Mouse (Mus musculus) lung, adult 2 months (tissue): ENCODE results near the gene Taar8b. TPM values are rescaled to one million over a fixed set of nuclear protein-coding genes. Genes with fewer than 3 reads are reported as not detected.
"Not testable (repeated sequence)": the region's sequence is repeated elsewhere in the genome, so short reads cannot be mapped to it uniquely, and the experiment has no call there.

Experiments used
- DNase-seq: peaks from one replicate; pipeline ENCODE4 v3.0.0; 2022
- H3K4me1 ChIP-seq: fragments of 200-500 bp; 2 replicates; pipeline ENCODE4 v1.6.1; 2011; ENCODE audit warnings: low read length; ENCODE audit not compliant: control insufficient read depth, insufficient read depth
- H3K4me3 ChIP-seq: fragments of 200-500 bp; replicated peaks from 2 replicates; pipeline ENCODE3; 2011; ENCODE audit warnings: low read depth, mild to moderate bottlenecking, control low read depth, low read length; ENCODE audit errors: extremely low read depth
- CTCF ChIP-seq: fragments of 200-500 bp; IDR thresholded peaks from 2 replicates; pipeline ENCODE4 v1.5.1; 2011; ENCODE audit warnings: mild to moderate bottlenecking, low read length, control low read depth; ENCODE audit not compliant: insufficient read depth
- POLR2A ChIP-seq: fragments of 200-500 bp; IDR thresholded peaks from 2 replicates; pipeline ENCODE4 v1.6.1; 2011; ENCODE audit warnings: low read depth, mild to moderate bottlenecking, control low read depth, low read length, borderline replicate concordance; ENCODE audit errors: extremely low read depth
- WGBS: fragments of 180-500 bp; shearing (Covaris S2); methylation state at CpG from one replicate; pipeline ENCODE4 v1.1.7; 2018; 5-methylcytosine and 5-hydroxymethylcytosine counted together
- polyA plus RNA-seq: library from polyadenylated mRNA; depleted of rRNA; stranded (reverse); fragments of >200 nt; gene quantifications from 2 replicates; pipeline ENCODE4 v1.2.3, GENCODE M21; 2012; rRNA removed

Taar8b gene
- polyA plus RNA-seq = not detected in 2 replicates

GRCm38 (mm10) chr10:24092194-24092593 is at the start of gene Taar8b:
TSS of gene Taar8b (minus strand) at chr10:24092294.
- Histone ChIP-seq H3K4me3 (no peak within 1 kb of the TSS), H3K4me1 (no peaks in the 10 kb centered on the region; the same call in 1 of the 2 replicates)
- DNase-seq = no peak
- WGBS = 59% methylated on average over 2 of the region's 2 CpGs
- TF ChIP-seq CTCF (no peak), POLR2A (no peak)

GRCm38 (mm10) chr10:24138623-24139261 is 46.6 kb upstream of the Taar8b start:
- no peak overlapping the region for H3K4me3 ChIP-seq
- WGBS = 49% methylated on average over 2 of the region's 2 CpGs
- no peak for TF ChIP-seq CTCF
- TF ChIP-seq POLR2A = no peak
- H3K4me1 ChIP-seq = no peaks in the 10 kb centered on the region; the same call in 1 of the 2 replicates
- no peak for DNase-seq

- no peaks in the 10 kb centered on the region; the same call in none of the 2 replicates for H3K4me1 ChIP-seq
- TF ChIP-seq CTCF (no peak), POLR2A (no peak)
- no peak for DNase-seq
- H3K4me3 ChIP-seq = no peak overlapping the region
- WGBS = 39% methylated on average over 7 of the region's 7 CpGs
These were observed 42.1 kb upstream of the Taar8b start for GRCm38 (mm10) chr10:24134071-24134645.

GRCm38 (mm10) chr10:24133132-24133531 is 41.0 kb upstream of the Taar8b start:
- Histone ChIP-seq H3K4me3 (no peak overlapping the region), H3K4me1 (no peaks in the 10 kb centered on the region; the same call in none of the 2 replicates)
- 14% methylated on average over 2 of the region's 2 CpGs for WGBS
- no peak for DNase-seq
- TF ChIP-seq POLR2A (no peak), CTCF (no peak)

GRCm38 (mm10) chr10:24132273-24132672 is 40.2 kb upstream of the Taar8b start:
- H3K4me1 ChIP-seq = no peaks in the 10 kb centered on the region; the same call in none of the 2 replicates
- TF ChIP-seq POLR2A (0 out of 2 replicates have a peak, but pooled peaks have one; percentile 20), CTCF (no peak)
- H3K4me3 ChIP-seq = no peak overlapping the region
- DNase-seq = peak; percentile 37
- 21% methylated on average over 5 of the region's 5 CpGs for WGBS

GRCm38 (mm10) chr10:24131451-24132262 is 39.6 kb upstream of the Taar8b start:
- 16% methylated on average over 9 of the region's 9 CpGs for WGBS
- H3K4me1 ChIP-seq = no peaks in the 10 kb centered on the region; the same call in none of the 2 replicates
- peak overlapping the region; percentile 16 for H3K4me3 ChIP-seq
- TF ChIP-seq CTCF = peak; percentile 48; the same call in 1 of the 2 replicates
- no peak for TF ChIP-seq POLR2A
- DNase-seq = no peak

- no peaks in the 10 kb centered on the region for H3K4me1 ChIP-seq
- no peak overlapping the region for H3K4me3 ChIP-seq
- TF ChIP-seq CTCF = peak; percentile 3; the same call in 1 of the 2 replicates
- TF ChIP-seq POLR2A = no peak
- DNase-seq = no peak
- 39% methylated on average over 6 of the region's 6 CpGs for WGBS
These were observed 19.2 kb upstream of the Taar8b start for GRCm38 (mm10) chr10:24111116-24111778.

GRCm38 (mm10) chr10:24109434-24109833 is 17.3 kb upstream of the Taar8b start, which contains the start of gene Taar9:
TSS of gene Taar9 (minus strand) at chr10:24109534.
- not testable (repeated sequence) for DNase-seq, H3K4me3 ChIP-seq, H3K4me1 ChIP-seq
- 75% methylated on average over 8 of the region's 8 CpGs for WGBS

- Histone ChIP-seq H3K4me1 (no peaks in the 10 kb centered on the region), H3K4me3 (no peak overlapping the region)
- no peak for TF ChIP-seq CTCF
- no peak for TF ChIP-seq POLR2A
- WGBS = 81% methylated on average over 3 of the region's 3 CpGs
- DNase-seq = no peak
These were observed 16.1 kb upstream of the Taar8b start for GRCm38 (mm10) chr10:24108236-24108635.
